Mouse (Mus musculus) activated CD4-positive, CD25-positive, alpha-beta regulatory T cell, adult 9 weeks (primary cell): ENCODE measurements around the gene Gm10409. TPM values are rescaled to one million over a fixed set of nuclear protein-coding genes. Genes with fewer than 3 reads are reported as not detected.

Experiments
- polyA plus RNA-seq: library from polyadenylated mRNA; unstranded; fragments of 100-300 nt; shearing (Covaris generic); gene quantifications from one replicate; pipeline ENCODE4 v1.2.1, GENCODE M21; 2017

Gm10409 gene
- polyA plus RNA-seq = 6.4 TPM

DNA sequence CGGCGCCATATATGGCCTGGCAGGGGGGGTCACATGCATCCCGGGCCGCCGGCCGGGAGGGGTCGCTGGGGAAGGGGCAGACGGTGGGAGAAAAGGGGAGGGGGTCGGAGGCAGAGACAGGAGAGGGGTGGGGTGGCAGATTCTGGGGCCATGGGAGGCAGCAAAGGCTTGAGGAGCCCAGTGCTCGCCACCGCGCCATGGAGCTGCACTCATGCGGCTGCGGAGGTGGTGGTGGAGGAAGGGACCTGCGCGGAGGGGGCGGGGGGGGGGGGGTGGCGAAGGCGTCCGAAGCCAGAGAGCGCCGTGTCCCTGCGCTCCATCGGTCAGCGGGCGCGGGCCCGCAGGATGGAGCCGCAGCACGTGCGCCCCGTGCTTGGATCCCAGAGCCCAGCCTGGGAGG, at the start of gene Gm10409:
Gene Gm10409 (plus strand): TSS at position 301 of the 400 bp plus-strand sequence.

GRCm38 (mm10) chr14:3394793-3395192, 17.6 kb upstream of the Gm10409 start, which contains the start of gene Gm10413:
Gene Gm10413, plus strand, starts transcription at chr14:3395093.

GRCm38 (mm10) chr14:3427803-3428202, 15.4 kb downstream of the Gm10409 start, which contains the start of gene Gm3005:
Gene Gm3005, plus strand, starts transcription at chr14:3428103.

GRCm38 (mm10) chr14:3449079-3449478, 36.7 kb downstream of the Gm10409 start, which contains the start of gene Gm10408:
Gene Gm10408, plus strand, starts transcription at chr14:3449379.

Other genes starting within 250 kb of the Gm10409 start
- gene Gm5795, start 224.4 kb upstream of the Gm10409 start, polyA plus RNA-seq = not detected
- gene D830030K20Rik, start 204.1 kb upstream of the Gm10409 start, polyA plus RNA-seq = 26.0 TPM
- 5.0 TPM for gene Gm2956, start 80.0 kb upstream of the Gm10409 start, polyA plus RNA-seq
- not detected for gene Gm10413, start 17.5 kb upstream of the Gm10409 start, polyA plus RNA-seq
- gene Gm3005, start 15.5 kb downstream of the Gm10409 start, polyA plus RNA-seq = 1.8 TPM
- not detected for gene Gm10408, start 36.8 kb downstream of the Gm10409 start, polyA plus RNA-seq
- gene Gm3012, start 221.9 kb downstream of the Gm10409 start, polyA plus RNA-seq = not detected
- 6.4 TPM for gene Gm3020, start 239.4 kb downstream of the Gm10409 start, polyA plus RNA-seq